Mouse (Mus musculus) stomach, embryonic 16.5 days (tissue): ENCODE data around the gene Rpl41. TPM values are rescaled to one million over a fixed set of nuclear protein-coding genes. Genes with fewer than 3 reads are reported as not detected.
"Not testable (repeated sequence)": the region's sequence is repeated elsewhere in the genome, so short reads cannot be mapped to it uniquely, and the experiment has no call there.

Source experiments
- ATAC-seq: fragments of 200-750 bp; cut with Nextera tagmentation; 2 replicates; pipeline ENCODE4 v1.8.0; 2017; ENCODE audit warnings: moderate number of reproducible peaks, moderate TSS enrichment; ENCODE audit not compliant: insufficient read depth, low FRiP score
- H3K27ac ChIP-seq: fragments of 300-500 bp; sonication (generic); 2 replicates; pipeline ENCODE4 v1.5.1; 2014; ENCODE audit warnings: low read length
- H3K27me3 ChIP-seq: fragments of 300-500 bp; sonication (generic); 2 replicates; pipeline ENCODE4 v1.6.1; 2014; ENCODE audit warnings: low read length, control low read depth, mixed read lengths; ENCODE audit not compliant: control insufficient read depth, insufficient read depth
- H3K36me3 ChIP-seq: fragments of 300-500 bp; sonication (generic); 2 replicates; pipeline ENCODE4 v1.6.1; 2014; ENCODE audit warnings: low read length; ENCODE audit not compliant: control insufficient read depth, insufficient read depth
- H3K4me1 ChIP-seq: fragments of 300-500 bp; sonication (generic); 2 replicates; pipeline ENCODE4 v1.6.1; 2014; ENCODE audit warnings: low read length, control low read depth, mixed read lengths; ENCODE audit not compliant: control insufficient read depth, insufficient read depth
- H3K4me2 ChIP-seq: fragments of 300-500 bp; sonication (generic); 2 replicates; pipeline ENCODE4 v1.6.1; 2014; ENCODE audit warnings: low read depth, low read length, mixed read lengths
- H3K4me3 ChIP-seq: fragments of 300-500 bp; sonication (generic); replicated peaks from 2 replicates; pipeline ENCODE4 v1.5.1; 2014; ENCODE audit warnings: mild to moderate bottlenecking, low read length
- H3K9ac ChIP-seq: fragments of 300-500 bp; sonication (generic); 2 replicates; pipeline ENCODE4 v1.6.1; 2014; ENCODE audit warnings: low read length
- H3K9me3 ChIP-seq: fragments of 300-500 bp; sonication (generic); replicated peaks from 2 replicates; pipeline ENCODE4 v1.6.1; 2016; ENCODE audit warnings: low read length, control low read depth; ENCODE audit not compliant: control insufficient read depth
- WGBS: fragments of 180-500 bp; shearing (Covaris S2); extraction: QIAGEN DNeasy Blood & Tissue Kit; methylation state at CpG from one replicate; pipeline ENCODE4 v1.1.7; 2014; 5-methylcytosine and 5-hydroxymethylcytosine counted together
- polyA plus RNA-seq: library from polyadenylated mRNA; unstranded; fragments of >200 nt; fragmentation: Nextera tagmentation; extraction: Ambion mirVana; gene quantifications from 2 replicates; pipeline ENCODE4 v1.2.1, GENCODE M21; 2015

The Rpl41 gene
- polyA plus RNA-seq, 1 experiment from 2014 or later, result 3,890 TPM

DNA sequence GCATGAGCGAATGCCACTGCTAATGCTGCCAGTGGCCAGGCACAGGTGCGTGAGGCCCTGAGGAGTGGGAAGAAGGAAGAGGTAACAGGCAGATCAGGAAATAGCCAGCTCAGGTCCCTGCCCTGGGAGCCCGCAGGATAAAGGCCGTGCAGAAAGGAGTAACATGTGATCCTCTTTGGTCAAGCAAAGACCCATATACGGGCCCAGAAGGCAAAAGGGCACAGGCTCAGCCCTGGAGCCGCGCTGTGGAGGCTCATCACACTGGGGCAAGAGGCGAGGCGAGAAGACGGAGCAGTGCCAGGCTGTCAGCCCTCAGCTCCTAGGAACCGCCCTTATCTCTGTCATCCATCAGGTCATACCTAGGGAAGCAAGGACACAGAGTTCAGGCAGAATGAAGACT lies 38.8 kb downstream of the Rpl41 start:
- ATAC-seq, result no peak
- Histone ChIP-seq H3K9me3 (no peaks in the 10 kb centered on the region), H3K27ac (no peak overlapping the region), H3K9ac (no peak overlapping the region), H3K36me3 (no peaks in the 10 kb centered on the region), H3K4me2 (no peak overlapping the region), H3K4me1 (no peaks in the 10 kb centered on the region), H3K4me3 (no peak overlapping the region), H3K27me3 (no peaks in the 10 kb centered on the region)
- WGBS, result 87% methylated on average over 11 of the region's 11 CpGs

GRCm38 (mm10) chr10:128509831-128510230 lies 39.3 kb downstream of the Rpl41 start:
- H3K27me3 ChIP-seq, result no peaks in the 10 kb centered on the region
- no peaks in the 10 kb centered on the region for H3K9me3 ChIP-seq
- H3K9ac ChIP-seq, result no peak overlapping the region
- H3K4me1 ChIP-seq, result peaks cover 4% of the 10 kb centered on the region
- H3K4me2 ChIP-seq, result no peak overlapping the region
- 56% methylated on average over 4 of the region's 4 CpGs for WGBS
- no peak overlapping the region for H3K27ac ChIP-seq
- no peak for ATAC-seq
- H3K4me3 ChIP-seq, result no peak overlapping the region
- no peaks in the 10 kb centered on the region for H3K36me3 ChIP-seq

DNA sequence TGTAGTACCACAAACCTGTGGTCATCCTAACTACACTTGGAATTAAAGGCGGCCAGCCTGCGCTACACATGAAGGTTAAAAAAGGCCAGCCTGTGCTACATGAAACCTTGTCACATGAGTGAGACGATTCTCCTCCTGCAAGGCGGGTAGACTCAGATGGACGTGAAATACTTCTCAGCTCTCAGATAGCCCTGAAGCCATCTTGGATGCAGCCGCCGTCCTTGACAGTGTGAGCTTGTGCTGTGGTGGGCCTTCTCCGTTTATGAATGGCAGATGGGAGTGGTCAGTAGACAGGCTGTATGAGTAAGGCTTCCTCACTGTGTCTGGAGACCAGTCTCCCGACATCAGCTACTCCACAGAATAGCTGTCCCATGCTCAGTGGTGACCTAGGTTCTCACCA lies 39.9 kb downstream of the Rpl41 start:
- Histone ChIP-seq H3K27ac (peak overlapping the region; percentile 7; the same call in 1 of the 2 replicates), H3K4me2 (no peak overlapping the region), H3K27me3 (no peaks in the 10 kb centered on the region), H3K9ac (no peak overlapping the region), H3K9me3 (no peaks in the 10 kb centered on the region), H3K4me1 (peaks cover 9% of the 10 kb centered on the region), H3K4me3 (no peak overlapping the region), H3K36me3 (no peaks in the 10 kb centered on the region)
- no peak for ATAC-seq
- 87% methylated on average over 9 of the region's 9 CpGs for WGBS

DNA sequence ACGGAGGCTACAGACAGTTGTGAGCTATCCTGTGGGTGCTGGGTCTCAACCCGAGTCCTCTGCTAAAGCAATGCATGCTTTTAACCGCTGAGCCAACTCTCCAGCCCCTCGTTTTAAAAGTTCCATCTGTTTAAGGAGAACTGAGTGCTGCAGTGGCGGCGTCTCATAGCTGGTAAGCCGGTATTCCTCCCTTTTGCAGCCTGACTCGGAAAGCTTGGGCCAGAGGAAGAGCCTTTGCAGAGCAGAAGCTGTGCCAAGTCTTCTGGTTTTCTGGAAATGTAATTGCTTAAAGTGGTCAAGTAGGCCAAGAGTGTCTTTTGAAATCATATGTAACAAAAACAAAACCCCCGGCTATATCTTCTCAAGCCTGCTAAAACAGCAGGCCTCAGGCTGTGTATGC lies 40.8 kb downstream of the Rpl41 start:
- Histone ChIP-seq H3K27me3 (no peaks in the 10 kb centered on the region), H3K4me3 (no peak overlapping the region), H3K4me1 (peaks cover 9% of the 10 kb centered on the region), H3K4me2 (no peak overlapping the region), H3K9ac (no peak overlapping the region), H3K9me3 (no peaks in the 10 kb centered on the region), H3K27ac (peak overlapping the region; percentile 46), H3K36me3 (no peaks in the 10 kb centered on the region)
- no peak for ATAC-seq
- WGBS, result 58% methylated on average over 9 of the region's 9 CpGs

DNA sequence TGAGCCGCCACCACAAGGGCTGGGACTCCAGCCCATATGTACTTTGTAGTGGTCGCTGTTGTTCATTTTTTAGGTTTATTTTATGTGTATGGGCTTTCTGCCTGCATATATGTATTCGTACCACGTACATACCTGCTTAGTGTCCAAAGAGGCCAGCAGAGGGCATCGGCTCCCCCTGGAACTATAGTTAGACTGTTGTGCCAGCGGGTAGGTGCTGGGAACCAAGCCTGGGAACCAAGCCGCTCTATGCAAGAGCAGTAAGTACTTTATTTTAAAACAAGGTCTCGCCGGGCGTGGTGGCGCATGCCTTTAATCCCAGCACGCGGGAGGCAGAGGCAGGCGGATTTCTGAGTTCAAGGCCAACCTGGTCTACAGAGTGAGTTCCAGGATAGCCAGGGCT lies 43.1 kb downstream of the Rpl41 start:
- Histone ChIP-seq H3K4me3 (no peak overlapping the region), H3K27ac (no peak overlapping the region), H3K9me3 (no peaks in the 10 kb centered on the region), H3K4me1 (peaks cover 9% of the 10 kb centered on the region), H3K36me3 (no peaks in the 10 kb centered on the region), H3K27me3 (no peaks in the 10 kb centered on the region), H3K4me2 (no peak overlapping the region), H3K9ac (no peak overlapping the region)
- ATAC-seq, result no peak
- WGBS, result 96% methylated on average over 14 of the region's 14 CpGs

GRCm38 (mm10) chr10:128505371-128505667 lies 43.8 kb downstream of the Rpl41 start:
- H3K36me3 ChIP-seq, H3K27me3 ChIP-seq, H3K4me3 ChIP-seq, H3K4me2 ChIP-seq, H3K27ac ChIP-seq, H3K9me3 ChIP-seq, H3K4me1 ChIP-seq, ATAC-seq, H3K9ac ChIP-seq: not testable (repeated sequence)
- WGBS, result 80% methylated on average over 5 of the region's 5 CpGs

- H3K4me2 ChIP-seq, result no peak overlapping the region
- no peaks in the 10 kb centered on the region for H3K36me3 ChIP-seq
- peak overlapping the region; percentile 42; the same call in 1 of the 2 replicates for H3K9ac ChIP-seq
- H3K9me3 ChIP-seq, result no peaks in the 10 kb centered on the region
- no peak for ATAC-seq
- peaks cover 9% of the 10 kb centered on the region for H3K4me1 ChIP-seq
- H3K27ac ChIP-seq, result peak overlapping the region; percentile 4; the same call in 1 of the 2 replicates
- 66% methylated on average over 9 of the region's 9 CpGs for WGBS
- no peaks in the 10 kb centered on the region for H3K27me3 ChIP-seq
- H3K4me3 ChIP-seq, result no peak overlapping the region
These were observed 44.3 kb downstream of the Rpl41 start for GRCm38 (mm10) chr10:128504641-128505370.

DNA sequence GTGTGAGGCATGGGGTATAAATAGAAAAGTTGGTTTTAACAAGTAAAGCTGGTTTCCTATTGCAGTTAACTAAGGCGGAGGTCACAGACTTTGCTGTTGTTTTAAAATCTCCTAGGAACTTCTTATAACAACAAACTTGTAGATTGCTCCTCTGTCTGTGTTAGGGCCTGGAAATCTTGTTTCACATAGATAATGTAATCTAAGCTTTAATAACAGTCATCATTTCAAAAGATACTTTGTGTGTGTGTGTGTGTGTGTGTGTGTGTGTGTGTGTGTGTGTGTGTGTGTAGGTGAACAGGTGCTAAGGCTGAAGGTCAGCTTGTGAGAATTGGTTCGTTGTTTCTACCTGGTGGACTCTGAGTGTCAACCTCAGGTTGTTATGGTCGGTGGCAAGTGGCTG lies 45.1 kb downstream of the Rpl41 start:
- no peak overlapping the region for H3K27ac ChIP-seq
- H3K9me3 ChIP-seq, result no peaks in the 10 kb centered on the region
- no peaks in the 10 kb centered on the region for H3K36me3 ChIP-seq
- no peak for ATAC-seq
- WGBS, result 75% methylated on average over 3 of the region's 3 CpGs
- H3K4me2 ChIP-seq, result no peak overlapping the region
- H3K4me3 ChIP-seq, result no peak overlapping the region
- peaks cover 9% of the 10 kb centered on the region for H3K4me1 ChIP-seq
- no peak overlapping the region for H3K9ac ChIP-seq
- H3K27me3 ChIP-seq, result no peaks in the 10 kb centered on the region

- no peak overlapping the region for H3K9ac ChIP-seq
- 82% methylated on average over 8 of the region's 8 CpGs for WGBS
- no peaks in the 10 kb centered on the region for H3K27me3 ChIP-seq
- no peaks in the 10 kb centered on the region for H3K9me3 ChIP-seq
- no peaks in the 10 kb centered on the region for H3K36me3 ChIP-seq
- peaks cover 9% of the 10 kb centered on the region for H3K4me1 ChIP-seq
- ATAC-seq, result no peak
- H3K4me3 ChIP-seq, result no peak overlapping the region
- no peak overlapping the region for H3K4me2 ChIP-seq
- no peak overlapping the region for H3K27ac ChIP-seq
These were observed 45.6 kb downstream of the Rpl41 start for GRCm38 (mm10) chr10:128503532-128503931.
